Comparison of ENCODE assay signal across 15 mouse cellular contexts in the genomic region with DNA sequence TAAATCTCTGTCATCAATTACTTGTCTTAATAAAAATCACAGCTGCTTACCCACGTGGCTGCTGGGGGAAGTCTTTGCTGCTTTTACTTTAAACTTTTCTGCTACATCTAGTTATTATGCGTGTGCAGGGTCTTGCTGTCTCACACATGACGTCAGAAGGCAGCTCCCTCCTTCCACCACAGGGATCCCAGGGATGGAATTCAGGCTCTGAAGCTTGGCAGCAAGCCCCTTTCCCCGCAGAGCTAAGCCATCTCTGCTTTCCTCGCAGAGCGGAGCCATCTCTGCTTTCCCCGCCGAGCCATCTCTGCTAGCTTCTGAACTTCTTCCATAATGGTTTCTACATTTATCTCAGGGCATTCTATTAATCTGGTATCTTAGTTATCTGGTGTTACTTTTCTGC.
DNase-seq lines count a peak whose midpoint lies in the region; ATAC-seq and TF ChIP-seq lines count a peak whose summit lies in the region.
"Had no signal": no experiment of that assay in that cellular context is flagged by ENCODE, and none has a peak within 500 bp of the region (broad histone marks: within the 10 kb centered on the region; RNA-seq: fewer than 3 reads in every experiment).

No protein-coding gene starts in this region.

- H3K36me3 ChIP-seq in forebrain, postnatal 0 days (ENCODE audit: insufficient read depth), result no peaks in the 10 kb centered on the region
- H3K36me3 ChIP-seq in forebrain, embryonic 13.5 days (ENCODE audit: poor library complexity, severe bottlenecking), result peaks cover 11% of the 10 kb centered on the region
- no peaks in the 10 kb centered on the region for H3K36me3 ChIP-seq in lung, embryonic 14.5 days (ENCODE audit: insufficient read depth)
- H3K36me3 ChIP-seq in limb, embryonic 15.5 days, result no peaks in the 10 kb centered on the region; the same call in 1 of the 2 replicates
- no peaks in the 10 kb centered on the region for H3K36me3 ChIP-seq in neural tube, embryonic 15.5 days
- H3K36me3 ChIP-seq: lung, embryonic 15.5 days had no signal

- 41% methylated on average over 8 of the region's 8 CpGs for WGBS in forebrain, postnatal 0 days
- 56% methylated on average over 8 of the region's 8 CpGs for WGBS in forebrain, embryonic 13.5 days
- 45% methylated on average over 8 of the region's 8 CpGs for WGBS in lung, embryonic 14.5 days
- WGBS in limb, embryonic 15.5 days, result 26% methylated on average over 8 of the region's 8 CpGs
- WGBS in neural tube, embryonic 15.5 days, result 54% methylated on average over 8 of the region's 8 CpGs

- no peak overlapping the region for H3K4me3 ChIP-seq in forebrain, postnatal 0 days (ENCODE audit: low read depth, low read length)
- no peak overlapping the region for H3K4me3 ChIP-seq in forebrain, embryonic 13.5 days
- H3K4me3 ChIP-seq in lung, embryonic 14.5 days (ENCODE audit: low read depth, low read length), result no peak overlapping the region
- H3K4me3 ChIP-seq in limb, embryonic 15.5 days, result no peak overlapping the region
- no peak overlapping the region for H3K4me3 ChIP-seq in neural tube, embryonic 15.5 days (replicated peaks)
- H3K4me3 ChIP-seq: left cerebral cortex, adult 2 months; lung, embryonic 15.5 days; megakaryocyte, embryonic 14.5 days; neural tube, embryonic 12.5 days had no signal

- no peaks in the 10 kb centered on the region for H3K9me3 ChIP-seq in forebrain, postnatal 0 days (ENCODE audit: low read length)
- peaks cover 7% of the 10 kb centered on the region for H3K9me3 ChIP-seq in forebrain, embryonic 13.5 days (replicated peaks)
- no peaks in the 10 kb centered on the region for H3K9me3 ChIP-seq in lung, embryonic 14.5 days (ENCODE audit: low read depth, low read length)
- no peaks in the 10 kb centered on the region for H3K9me3 ChIP-seq in limb, embryonic 15.5 days
- H3K9me3 ChIP-seq in neural tube, embryonic 15.5 days (replicated peaks), result no peaks in the 10 kb centered on the region
- H3K9me3 ChIP-seq: lung, embryonic 15.5 days had no signal

- peak; percentile 66 for DNase-seq in forebrain, postnatal 0 days
- peak; percentile 52 for DNase-seq in lung, embryonic 14.5 days
- DNase-seq in lung, postnatal 14 days, result no peak
- DNase-seq in cerebellum, adult 9-11 months, result peak; percentile 40
- DNase-seq: adrenal gland, adult 8-10 months; kidney, adult 8-10 months; thymus, adult 18-20 months had no signal

- H3K9ac ChIP-seq in forebrain, postnatal 0 days, result no peak overlapping the region
- H3K9ac ChIP-seq in forebrain, embryonic 13.5 days, result no peak overlapping the region
- no peak overlapping the region for H3K9ac ChIP-seq in lung, embryonic 14.5 days
- H3K9ac ChIP-seq in limb, embryonic 15.5 days, result no peak overlapping the region
- H3K9ac ChIP-seq in neural tube, embryonic 15.5 days (replicated peaks), result no peak overlapping the region
- H3K9ac ChIP-seq: lung, embryonic 15.5 days; neural tube, embryonic 12.5 days had no signal

- no peak for TF ChIP-seq CTCF in forebrain, postnatal 0 days (IDR thresholded peaks at IDR 0.05; ENCODE audit: low read depth)
- TF ChIP-seq CTCF in lung, embryonic 14.5 days (IDR thresholded peaks at IDR 0.05; ENCODE audit: low read depth), result no peak

- peak overlapping the region; percentile 35; the same call in 1 of the 2 replicates for H3K27ac ChIP-seq in forebrain, postnatal 0 days (ENCODE audit: low read depth, low read length)
- H3K27ac ChIP-seq in forebrain, embryonic 13.5 days, result no peak overlapping the region
- H3K27ac ChIP-seq in lung, embryonic 14.5 days (ENCODE audit: low read depth), result no peak overlapping the region
- H3K27ac ChIP-seq in limb, embryonic 15.5 days, result no peak overlapping the region; the same call in 1 of the 2 replicates
- no peak overlapping the region for H3K27ac ChIP-seq in neural tube, embryonic 15.5 days (replicated peaks)
- H3K27ac ChIP-seq: left cerebral cortex, adult 2 months; neural tube, embryonic 12.5 days had no signal

- H3K4me2 ChIP-seq in forebrain, postnatal 0 days (ENCODE audit: low read depth), result no peak overlapping the region
- no peak overlapping the region for H3K4me2 ChIP-seq in forebrain, embryonic 13.5 days
- H3K4me2 ChIP-seq in lung, embryonic 14.5 days, result no peak overlapping the region
- 0 out of 2 replicates have a peak overlapping the region, but pooled peaks have one; percentile 2 for H3K4me2 ChIP-seq in limb, embryonic 15.5 days
- no peak overlapping the region for H3K4me2 ChIP-seq in neural tube, embryonic 15.5 days
- H3K4me2 ChIP-seq: liver, embryonic 11.5 days; neural tube, embryonic 12.5 days had no signal

- no peak for ATAC-seq in forebrain, postnatal 0 days
- no peak for ATAC-seq in forebrain, embryonic 13.5 days
- ATAC-seq in lung, embryonic 14.5 days (ENCODE audit: insufficient read depth), result no peak
- ATAC-seq in limb, embryonic 15.5 days (ENCODE audit: insufficient number of reproducible peaks, low FRiP score, low TSS enrichment, low read depth), result peak; percentile 27; the same call in 1 of the 2 replicates
- no peak for ATAC-seq in neural tube, embryonic 15.5 days (ENCODE audit: low FRiP score)

- H3K4me1 ChIP-seq in forebrain, postnatal 0 days (ENCODE audit: insufficient read depth), result peaks cover 25% of the 10 kb centered on the region
- H3K4me1 ChIP-seq in forebrain, embryonic 13.5 days, result peaks cover 52% of the 10 kb centered on the region
- H3K4me1 ChIP-seq in lung, embryonic 14.5 days (ENCODE audit: insufficient read depth), result peaks cover 12% of the 10 kb centered on the region; the same call in 1 of the 2 replicates
- peaks cover 47% of the 10 kb centered on the region for H3K4me1 ChIP-seq in limb, embryonic 15.5 days
- H3K4me1 ChIP-seq in neural tube, embryonic 15.5 days, result peaks cover 62% of the 10 kb centered on the region

- no peaks in the 10 kb centered on the region for H3K27me3 ChIP-seq in forebrain, postnatal 0 days (ENCODE audit: insufficient read depth, low read length)
- H3K27me3 ChIP-seq in forebrain, embryonic 13.5 days, result no peaks in the 10 kb centered on the region
- no peaks in the 10 kb centered on the region for H3K27me3 ChIP-seq in lung, embryonic 14.5 days (ENCODE audit: insufficient read depth, low read length)
- no peaks in the 10 kb centered on the region for H3K27me3 ChIP-seq in limb, embryonic 15.5 days
- no peaks in the 10 kb centered on the region for H3K27me3 ChIP-seq in neural tube, embryonic 15.5 days (replicated peaks)
- H3K27me3 ChIP-seq: lung, embryonic 15.5 days; neural tube, embryonic 12.5 days had no signal
